Mouse (Mus musculus): ENCODE results near the gene Tspan10.
"Not testable (repeated sequence)": the region's sequence is repeated elsewhere in the genome, so short reads cannot be mapped to it uniquely, and the experiment has no call there.

The Tspan10 gene

GRCm38 (mm10) chr11:120442344-120442743, at the start of gene Tspan10:
TSS of gene Tspan10 (plus strand) at chr11:120442644.
- no peak for DNase-seq (ENCODE audit: low spot score)

DNA sequence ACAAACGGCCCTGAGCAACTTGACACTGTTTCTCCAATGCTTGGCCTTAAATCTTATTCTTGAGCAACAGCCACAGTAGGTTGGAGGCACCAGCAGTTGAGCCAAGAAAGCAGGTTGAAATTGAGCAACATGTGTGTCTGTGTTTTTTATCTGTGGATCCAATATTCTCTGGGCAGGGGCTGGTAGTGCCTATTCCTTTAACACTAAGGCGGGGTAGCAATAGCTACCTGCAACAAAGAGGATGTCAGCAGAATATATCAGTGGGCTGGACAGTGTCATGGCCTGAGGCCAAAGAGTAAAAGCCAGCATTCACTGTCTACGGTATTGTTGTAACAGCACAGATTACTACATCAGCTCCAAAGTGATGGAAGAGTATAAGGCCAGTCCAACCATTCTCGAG, 46.8 kb upstream of the Tspan10 start:
- no peak for DNase-seq (ENCODE audit: low spot score)

- DNase-seq (ENCODE audit: low spot score) = no peak
These were observed 44.8 kb upstream of the Tspan10 start for GRCm38 (mm10) chr11:120397602-120398001.

- DNase-seq (ENCODE audit: low spot score) = no peak
These were observed 43.1 kb upstream of the Tspan10 start for GRCm38 (mm10) chr11:120399319-120399718.

- DNase-seq (ENCODE audit: low spot score) = no peak
These were observed 37.6 kb upstream of the Tspan10 start for GRCm38 (mm10) chr11:120404814-120405213.

DNA sequence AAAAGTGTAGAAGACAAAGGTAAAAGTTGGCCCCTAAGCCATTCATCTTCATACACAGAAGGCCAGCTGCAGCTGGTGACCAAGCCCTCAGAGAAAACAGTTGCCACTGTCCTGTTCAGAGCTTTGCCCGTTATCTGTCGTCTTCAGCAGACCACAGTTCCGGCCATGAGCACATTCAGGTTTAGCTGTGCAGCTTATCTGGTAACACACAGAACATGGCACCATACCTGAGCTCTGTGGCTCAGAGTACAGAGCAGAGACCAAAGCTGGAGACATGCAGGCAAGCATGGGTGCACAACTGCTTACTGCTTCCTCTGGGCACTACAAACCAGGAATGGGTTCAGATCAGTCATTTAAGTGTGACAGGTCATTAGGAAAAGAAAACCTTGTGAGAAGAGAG, 36.6 kb upstream of the Tspan10 start:
- DNase-seq (ENCODE audit: low spot score) = no peak

GRCm38 (mm10) chr11:120406445-120406844, 36.0 kb upstream of the Tspan10 start:
- no peak for DNase-seq (ENCODE audit: low spot score)

- not testable (repeated sequence) for DNase-seq (ENCODE audit: low spot score)
These were observed 28.8 kb upstream of the Tspan10 start for GRCm38 (mm10) chr11:120413621-120414020.

DNA sequence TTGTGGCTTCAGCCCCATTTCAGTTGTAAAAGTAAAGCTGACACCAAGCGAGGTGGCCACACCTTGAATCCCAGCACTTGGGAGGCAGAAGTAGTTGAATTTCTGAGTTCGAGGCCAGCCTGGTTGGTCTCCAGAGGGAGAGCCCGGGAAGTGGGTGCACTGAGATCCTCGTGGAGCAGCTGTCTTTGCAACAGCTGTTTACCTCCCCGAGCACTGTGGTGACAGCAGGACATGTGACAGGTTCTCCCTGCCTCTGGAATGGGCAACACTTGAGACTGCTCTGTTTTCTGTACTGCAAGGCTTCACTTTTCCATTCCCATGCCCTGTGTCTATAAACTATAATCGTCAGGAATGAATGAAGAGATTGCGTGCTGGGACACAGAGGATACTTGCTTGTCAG, 24.6 kb upstream of the Tspan10 start:
- DNase-seq (ENCODE audit: low spot score) = no peak

- DNase-seq (ENCODE audit: low spot score) = no peak
These were observed 23.9 kb upstream of the Tspan10 start for GRCm38 (mm10) chr11:120418592-120418991.

- no peak for DNase-seq (ENCODE audit: low spot score)
These were observed 19.5 kb upstream of the Tspan10 start for GRCm38 (mm10) chr11:120422651-120423568.

GRCm38 (mm10) chr11:120423569-120424295, 18.7 kb upstream of the Tspan10 start:
- peak; percentile 43 for DNase-seq (ENCODE audit: low spot score)

DNA sequence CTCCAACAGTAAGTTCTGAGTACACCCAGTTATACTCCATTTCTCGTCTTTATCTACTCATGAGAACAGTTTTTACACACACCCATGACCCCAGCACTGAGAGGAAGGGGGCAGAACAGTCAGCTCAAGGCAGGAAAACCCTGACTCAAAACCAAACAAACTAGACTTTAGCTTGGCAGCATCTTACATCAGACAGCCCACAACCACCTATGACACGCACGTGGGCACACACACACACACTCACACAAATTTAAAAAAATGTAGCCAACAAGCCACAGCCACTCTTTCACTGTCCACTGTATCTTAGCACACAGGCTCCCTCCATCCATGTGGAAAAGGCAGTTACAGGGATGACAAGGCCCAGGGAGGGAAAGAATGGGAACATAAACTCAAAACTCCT, 15.7 kb upstream of the Tspan10 start:
- DNase-seq (ENCODE audit: low spot score) = no peak

DNA sequence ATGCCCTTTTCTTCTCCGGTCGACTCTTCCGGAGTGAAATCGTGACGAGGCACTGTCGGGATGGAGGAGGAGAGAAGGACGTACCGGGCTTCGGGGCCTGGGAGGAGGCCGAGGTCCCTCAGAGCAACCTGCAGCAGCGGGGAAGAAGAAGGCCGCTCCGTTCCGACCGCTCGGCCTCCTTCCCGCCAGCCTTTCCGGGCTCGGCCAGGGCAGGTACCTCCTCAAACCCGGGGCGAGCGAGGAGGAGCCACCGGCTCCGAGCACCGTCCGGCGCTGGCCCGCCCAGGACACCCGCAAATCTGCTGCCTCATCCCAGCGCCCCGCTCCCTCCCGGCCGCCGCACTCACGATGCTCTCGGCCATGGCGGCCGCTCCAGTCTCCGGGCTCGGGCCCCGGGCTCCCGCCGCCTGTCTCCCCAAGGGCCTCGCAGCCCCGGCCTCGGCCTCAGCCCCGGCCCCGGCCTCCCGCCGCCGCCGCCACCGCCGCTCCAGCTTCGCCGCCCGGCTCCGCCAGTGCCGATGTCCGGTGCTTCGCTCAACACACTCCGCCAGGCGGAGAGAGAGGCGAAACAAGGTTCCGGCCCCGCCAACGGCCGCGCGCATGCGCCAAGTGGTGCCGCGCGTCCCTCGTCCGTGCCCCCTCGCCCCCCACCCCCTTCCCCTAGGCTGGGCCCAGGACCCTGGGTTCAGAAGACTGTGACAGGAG, 5.1 kb upstream of the Tspan10 start, which contains the start of gene Nploc4:
Gene Nploc4, minus strand, starts transcription at position 557 of the 705 bp plus-strand sequence.
- peak; percentile 90 for DNase-seq (ENCODE audit: low spot score)

DNA sequence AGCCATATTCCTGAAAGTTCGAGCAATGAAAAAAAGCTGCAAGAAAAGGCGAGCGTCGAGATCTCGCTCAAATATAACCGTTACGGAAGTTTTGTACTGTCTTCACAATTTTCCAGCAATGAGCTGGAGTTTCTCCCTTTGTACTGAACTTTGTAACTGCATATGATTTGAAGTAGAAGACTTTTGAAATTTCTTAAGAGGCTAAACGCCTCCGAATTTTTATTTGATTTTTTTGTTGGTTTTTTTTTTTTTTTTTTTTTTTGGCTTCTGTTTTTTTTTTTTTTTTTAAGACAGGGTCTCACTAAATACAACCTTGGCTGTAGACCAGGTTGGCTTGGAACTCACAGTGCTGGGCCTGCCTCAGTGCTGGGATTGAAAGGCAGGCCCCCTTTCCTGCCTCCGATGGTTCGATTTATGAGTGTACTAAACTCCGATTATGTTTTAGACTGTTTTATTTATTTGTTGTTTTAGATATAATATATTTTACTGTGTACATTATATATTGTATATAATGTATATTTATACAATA, 4.5 kb upstream of the Tspan10 start:
- no peak for DNase-seq (ENCODE audit: low spot score)

DNA sequence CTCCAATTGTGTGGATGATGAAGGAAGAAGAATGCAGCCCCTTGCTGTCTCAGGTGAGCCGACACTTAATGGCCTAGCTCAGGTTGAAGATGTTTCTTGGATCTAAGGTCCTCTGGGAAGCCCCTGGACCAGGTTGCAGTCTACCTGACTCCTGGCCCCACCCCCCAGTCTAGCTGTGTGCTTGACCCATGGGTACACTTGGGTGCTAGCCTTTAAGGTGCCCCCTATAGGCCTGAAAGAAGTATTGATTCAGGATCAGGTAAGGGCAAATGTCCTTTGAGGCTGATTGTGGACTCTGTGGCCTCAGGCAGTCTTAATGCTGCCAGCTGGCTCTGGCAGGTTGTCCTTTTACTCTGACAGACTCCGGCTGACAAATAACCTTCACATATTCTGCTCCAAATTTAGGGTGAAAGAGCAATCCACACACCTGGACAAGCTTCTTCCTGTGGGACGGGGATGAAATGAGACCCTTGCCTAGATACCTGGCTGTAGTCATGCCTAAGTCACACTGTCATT, 379 bp downstream of the Tspan10 start:
- no peak for DNase-seq (ENCODE audit: low spot score)

DNA sequence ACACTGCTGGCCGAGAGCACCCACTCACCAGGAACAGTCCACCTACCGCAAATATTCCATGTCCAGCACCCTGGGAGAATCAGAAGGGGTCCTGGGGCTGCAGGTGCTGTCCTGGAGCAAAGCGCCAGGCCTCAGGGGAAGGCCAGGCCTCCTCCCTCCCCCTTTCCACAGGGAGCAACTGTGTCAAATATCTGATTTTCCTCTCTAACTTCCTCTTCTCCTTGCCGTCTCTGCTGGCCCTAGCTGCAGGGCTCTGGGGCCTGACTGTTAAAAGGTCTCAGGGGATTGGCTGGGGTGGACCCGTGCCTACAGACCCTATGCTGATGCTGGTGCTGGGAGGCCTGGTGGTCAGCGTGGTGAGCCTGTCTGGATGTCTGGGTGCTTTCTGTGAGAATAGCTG, 1.7 kb downstream of the Tspan10 start:
- no peak for DNase-seq (ENCODE audit: low spot score)

GRCm38 (mm10) chr11:120445475-120445874, 3.0 kb downstream of the Tspan10 start:
- no peak for DNase-seq (ENCODE audit: low spot score)

DNA sequence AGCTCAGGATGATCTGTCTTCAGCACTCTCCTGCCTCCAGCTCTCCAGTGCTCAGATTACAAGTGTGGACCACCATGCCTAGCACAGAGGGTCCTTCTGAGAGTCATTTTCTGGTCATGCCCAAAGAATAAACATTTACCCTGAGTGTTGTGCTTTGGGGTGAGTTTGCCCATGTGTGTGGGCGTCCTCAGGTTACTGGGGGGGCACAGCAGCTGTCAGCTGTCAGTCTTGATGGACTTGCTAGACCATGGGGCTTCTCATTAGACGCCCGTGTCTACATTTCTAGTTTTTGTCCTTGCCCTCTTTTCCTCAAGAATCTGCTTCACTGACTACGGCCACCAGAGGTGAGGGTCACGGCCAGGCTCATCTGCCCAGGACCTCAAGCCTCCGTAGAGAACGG, 4.7 kb downstream of the Tspan10 start:
- DNase-seq (ENCODE audit: low spot score) = no peak

DNA sequence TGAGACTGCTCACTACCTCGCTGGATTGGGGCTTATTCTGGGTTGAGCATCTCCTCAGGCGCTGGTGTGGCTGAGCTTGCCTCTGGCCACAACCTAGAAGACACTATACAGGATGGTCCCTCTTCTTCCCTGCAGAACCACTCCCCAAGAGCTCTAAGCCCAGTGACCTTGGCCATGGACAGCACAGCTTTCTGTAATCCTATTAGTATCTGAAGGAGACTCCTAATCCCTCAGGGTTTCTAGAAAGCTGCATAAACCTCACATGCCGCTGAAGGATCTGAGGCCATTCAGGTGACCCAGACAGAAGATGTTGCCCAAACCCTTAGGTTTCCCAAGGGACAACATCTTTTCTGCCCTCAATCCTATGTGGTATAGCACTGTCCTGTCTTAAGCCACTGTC, 9.8 kb downstream of the Tspan10 start:
- no peak for DNase-seq (ENCODE audit: low spot score)

GRCm38 (mm10) chr11:120453306-120453705, 10.9 kb downstream of the Tspan10 start, which contains the start of gene Pde6g:
TSS of gene Pde6g (minus strand) at chr11:120453500.
- no peak for DNase-seq (ENCODE audit: low spot score)

DNA sequence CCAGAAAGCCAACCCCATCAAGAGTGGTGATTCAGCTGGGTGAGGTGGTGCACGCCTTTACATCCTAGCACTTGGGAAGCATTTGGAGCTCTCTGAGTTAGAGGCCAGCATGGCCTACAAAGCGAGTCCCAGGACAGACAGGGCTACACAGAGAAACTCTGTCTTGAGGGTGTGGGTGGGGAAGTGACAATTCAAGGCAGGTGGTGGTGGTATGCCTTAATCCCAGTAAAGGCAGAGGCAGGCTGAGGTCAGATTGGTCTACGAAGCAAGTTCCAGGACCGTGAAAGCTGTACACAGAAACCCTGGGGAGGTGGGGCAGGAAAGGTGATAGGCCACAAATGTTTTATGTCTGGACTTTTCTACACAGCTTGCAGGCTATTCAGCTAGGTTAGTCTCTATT, 12.5 kb downstream of the Tspan10 start:
- no peak for DNase-seq (ENCODE audit: low spot score)

All from urinary bladder, postnatal 25 days (tissue).